Mouse (Mus musculus) WW6 (cell line): ENCODE data around the gene Glmn.
A peak's percentile ranks its signal among the peaks of the same experiment; 100 is the strongest.

Experiments used
- DNase-seq: peaks from one replicate; pipeline ENCODE4 v3.0.0-alpha.2; 2013; ENCODE audit warnings: low read depth, low spot score

The Glmn gene

GRCm38 (mm10) chr5:107597301-107598077, at the start of gene Glmn, which contains the start of gene Rpap2:
Gene Glmn, minus strand, starts transcription at chr5:107597888.
Gene Rpap2, plus strand, starts transcription at chr5:107597373.
- DNase-seq, result peak; percentile 67

- DNase-seq, result no peak
Measured at GRCm38 (mm10) chr5:107645935-107646334, 48.2 kb upstream of the Glmn start.

GRCm38 (mm10) chr5:107644595-107644994, 46.9 kb upstream of the Glmn start:
- no peak for DNase-seq

GRCm38 (mm10) chr5:107638366-107638765, 40.7 kb upstream of the Glmn start:
- no peak for DNase-seq

GRCm38 (mm10) chr5:107637106-107637505, 39.4 kb upstream of the Glmn start:
- DNase-seq, result no peak

- DNase-seq, result no peak
Measured at GRCm38 (mm10) chr5:107633651-107634050, 36.0 kb upstream of the Glmn start.

- DNase-seq, result no peak
Measured at GRCm38 (mm10) chr5:107621327-107621726, 23.6 kb upstream of the Glmn start.

GRCm38 (mm10) chr5:107617986-107618385, 20.3 kb upstream of the Glmn start:
- DNase-seq, result no peak

GRCm38 (mm10) chr5:107611224-107611623, 13.5 kb upstream of the Glmn start:
- DNase-seq, result peak; percentile 9

- DNase-seq, result no peak
Measured at GRCm38 (mm10) chr5:107598380-107598779, 692 bp upstream of the Glmn start.

GRCm38 (mm10) chr5:107569148-107569547, 28.5 kb downstream of the Glmn start:
- DNase-seq, result no peak

- no peak for DNase-seq
Measured at GRCm38 (mm10) chr5:107556969-107557368, 40.7 kb downstream of the Glmn start.

GRCm38 (mm10) chr5:107554336-107554735, 43.4 kb downstream of the Glmn start:
- DNase-seq, result no peak

GRCm38 (mm10) chr5:107548444-107548843, 49.2 kb downstream of the Glmn start:
- DNase-seq, result no peak

- no peak for DNase-seq
Measured at GRCm38 (mm10) chr5:107547955-107548354, 49.7 kb downstream of the Glmn start.

- no peak for DNase-seq
Measured at GRCm38 (mm10) chr5:107545927-107546326, 51.8 kb downstream of the Glmn start.

- DNase-seq, result no peak
Measured at GRCm38 (mm10) chr5:107541696-107542095, 56.0 kb downstream of the Glmn start.

GRCm38 (mm10) chr5:107534581-107534980, 63.1 kb downstream of the Glmn start, which contains the start of gene 1700028K03Rik:
Gene 1700028K03Rik, plus strand, starts transcription at chr5:107534709.
- DNase-seq, result no peak

GRCm38 (mm10) chr5:107533590-107533989, 64.1 kb downstream of the Glmn start:
- DNase-seq, result no peak

- no peak for DNase-seq
Measured at GRCm38 (mm10) chr5:107528856-107529255, 68.8 kb downstream of the Glmn start.

GRCm38 (mm10) chr5:107524281-107524680, 73.4 kb downstream of the Glmn start:
- no peak for DNase-seq

GRCm38 (mm10) chr5:107521897-107522296, 75.8 kb downstream of the Glmn start:
- no peak for DNase-seq

GRCm38 (mm10) chr5:107521386-107521785, 76.3 kb downstream of the Glmn start:
- no peak for DNase-seq
